Mouse (Mus musculus) lung, adult 10 weeks (tissue): ENCODE data around the gene Hamp2. TPM values are rescaled to one million over a fixed set of nuclear protein-coding genes. Genes with fewer than 3 reads are reported as not detected.

Experiments used
- polyA plus RNA-seq: library from polyadenylated mRNA; stranded (reverse); fragments of 350-450 nt; fragmentation: Illumina TruSeq; extraction: RNeasy Lipid Tissue Mini Kit (QIAGEN cat#74804); gene quantifications from one replicate; pipeline ENCODE4 v1.2.3, GENCODE M21; 2014; ENCODE audit warnings: low read depth, low replicate concordance; ENCODE audit not compliant: insufficient read depth

Hamp2 gene
- polyA plus RNA-seq: 0.86 TPM

DNA sequence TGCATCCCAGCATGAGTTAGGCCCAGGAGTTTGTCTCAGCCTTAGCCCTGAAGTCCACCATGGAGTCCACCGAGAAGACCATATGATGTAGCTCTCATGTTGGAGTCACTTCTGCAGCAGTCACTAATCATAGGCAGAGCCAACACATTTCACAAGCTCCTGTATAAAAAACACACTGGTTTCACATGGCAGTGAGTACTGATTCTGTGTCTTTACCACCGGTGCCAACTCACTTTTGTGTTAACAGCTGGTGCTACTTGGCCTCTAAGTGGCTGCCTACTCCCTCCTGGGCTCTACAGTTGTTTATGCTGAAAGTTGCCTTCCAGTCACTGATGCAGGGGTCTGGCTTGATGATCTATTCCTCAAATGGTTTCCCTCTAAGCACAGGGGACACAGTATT is at the start of gene Hamp2:
Gene Hamp2 (minus strand): TSS at position 101 of the 400 bp plus-strand sequence.

GRCm38 (mm10) chr7:30973501-30974289 is 49.2 kb upstream of the Hamp2 start, which contains the start of gene Fam187b:
Fam187b (plus strand) TSS chr7:30973790.

GRCm38 (mm10) chr7:30973251-30973500 is 48.7 kb upstream of the Hamp2 start, which contains the start of gene Lsr:
Lsr (minus strand) TSS chr7:30973464.

DNA sequence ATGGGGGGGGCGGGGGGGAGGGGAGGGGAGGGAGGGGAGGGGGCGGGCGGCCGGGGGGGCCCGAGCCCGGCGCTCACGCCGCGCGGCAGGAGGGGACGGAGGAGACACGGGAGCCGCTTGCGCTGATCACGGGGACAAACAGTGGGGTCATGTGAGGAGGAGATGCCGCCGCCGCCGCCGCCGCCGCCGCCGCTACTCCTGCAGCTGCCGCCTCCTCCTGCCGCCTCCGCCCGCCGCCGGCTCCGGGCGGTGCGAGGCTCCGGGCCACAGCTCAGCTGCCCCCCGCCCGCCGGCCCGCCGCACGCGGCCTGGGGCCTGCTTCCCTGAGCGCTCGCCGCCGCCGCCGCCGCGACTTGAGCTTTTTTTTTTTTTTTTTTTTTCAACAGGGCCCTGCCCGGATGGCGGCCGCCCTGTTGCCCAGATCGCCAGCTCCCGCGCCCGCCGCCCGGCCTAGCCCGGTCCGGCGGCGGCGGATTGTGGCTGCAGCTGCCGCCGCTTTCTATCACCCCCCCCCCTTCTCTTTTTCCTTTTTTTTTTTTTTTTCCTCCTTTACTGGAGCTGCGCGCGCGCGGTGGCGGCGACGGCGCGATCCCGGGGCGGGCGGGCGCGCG is 32.4 kb upstream of the Hamp2 start, which contains the start of gene Usf2:
Gene Usf2 (minus strand): TSS at position 48 of the 611 bp plus-strand sequence.

GRCm38 (mm10) chr7:30943909-30944635 is 19.6 kb upstream of the Hamp2 start, which contains the start of gene Hamp:
Hamp (minus strand) TSS chr7:30944032.

GRCm38 (mm10) chr7:30914732-30915131 is 9.7 kb downstream of the Hamp2 start, which contains the start of gene Mag:
Mag (minus strand) TSS chr7:30914873.

GRCm38 (mm10) chr7:30880176-30880575 is 44.3 kb downstream of the Hamp2 start, which contains the start of gene Cd22:
Cd22 (minus strand) TSS chr7:30880342.

Other genes with a start within 250 kb of the Hamp2 start
- not detected for gene 2200002J24Rik, start 225.8 kb downstream of the Hamp2 start, polyA plus RNA-seq
- gene Atp4a, start 212.5 kb downstream of the Hamp2 start, polyA plus RNA-seq: not detected
- gene Tmem147, start 195.1 kb downstream of the Hamp2 start, polyA plus RNA-seq: 100 TPM
- gene Gapdhs, start 181.0 kb downstream of the Hamp2 start, polyA plus RNA-seq: not detected
- 17.0 TPM for gene Sbsn, start 173.2 kb downstream of the Hamp2 start, polyA plus RNA-seq
- gene Dmkn, start 160.9 kb downstream of the Hamp2 start, polyA plus RNA-seq: 66.8 TPM
- not detected for gene Krtdap, start 136.8 kb downstream of the Hamp2 start, polyA plus RNA-seq
- 1.6 TPM for gene Ffar2, start 100.9 kb downstream of the Hamp2 start, polyA plus RNA-seq
- gene Ffar3, start 68.5 kb downstream of the Hamp2 start, polyA plus RNA-seq: not detected
- 0.51 TPM for gene Ffar1, start 63.1 kb downstream of the Hamp2 start, polyA plus RNA-seq
- gene Cd22, start 44.3 kb downstream of the Hamp2 start, polyA plus RNA-seq: 9.9 TPM
- gene Mag, start 9.8 kb downstream of the Hamp2 start, polyA plus RNA-seq: 1.6 TPM
- gene Hamp, start 19.4 kb upstream of the Hamp2 start, polyA plus RNA-seq: 32.5 TPM
- gene Usf2, start 32.1 kb upstream of the Hamp2 start, polyA plus RNA-seq: 69.5 TPM
- gene Lsr, start 48.8 kb upstream of the Hamp2 start, polyA plus RNA-seq: 37.2 TPM
- gene Fam187b, start 49.1 kb upstream of the Hamp2 start, polyA plus RNA-seq: 5.7 TPM
- 231 TPM for gene Fxyd5, start 117.8 kb upstream of the Hamp2 start, polyA plus RNA-seq
- gene Fxyd7, start 126.8 kb upstream of the Hamp2 start, polyA plus RNA-seq: 3.1 TPM
- 320 TPM for gene Fxyd1, start 132.5 kb upstream of the Hamp2 start, polyA plus RNA-seq
- gene Lgi4, start 134.7 kb upstream of the Hamp2 start, polyA plus RNA-seq: 2.3 TPM
- gene Fxyd3, start 152.0 kb upstream of the Hamp2 start, polyA plus RNA-seq: 50.6 TPM
- gene Hpn, start 190.6 kb upstream of the Hamp2 start, polyA plus RNA-seq: 10.6 TPM
- 9.8 TPM for gene Scn1b, start 202.3 kb upstream of the Hamp2 start, polyA plus RNA-seq
- gene Gramd1a, start 231.2 kb upstream of the Hamp2 start, polyA plus RNA-seq: 43.1 TPM